Mouse (Mus musculus): ENCODE data around the gene Tgif1. TPM values are rescaled to one million over a fixed set of nuclear protein-coding genes. Genes with fewer than 3 reads are reported as not detected.
"Not testable (repeated sequence)": the region's sequence is repeated elsewhere in the genome, so short reads cannot be mapped to it uniquely, and the experiment has no call there.

Gene Tgif1
- total and polyA plus RNA-seq, 2 experiments from 2014 or later = 3.5 to 5.2 TPM

GRCm38 (mm10) chr17:70844971-70845370, 8.4 kb downstream of the Tgif1 start:
- Histone ChIP-seq H3K36me3 (ENCODE audit: insufficient read depth) (no peaks in the 10 kb centered on the region), H3K9me3 (ENCODE audit: low read length) (no peaks in the 10 kb centered on the region), H3K9ac (no peak overlapping the region), H3K27ac (ENCODE audit: low read depth, low read length) (no peak overlapping the region), H3K4me3 (ENCODE audit: low read depth, low read length) (no peak overlapping the region), H3K27me3 (ENCODE audit: insufficient read depth, low read length) (peaks cover 13% of the 10 kb centered on the region), H3K4me1 (ENCODE audit: insufficient read depth) (no peaks in the 10 kb centered on the region), H3K4me2 (ENCODE audit: low read depth) (no peak overlapping the region)
- WGBS = 33% methylated on average over 10 of the region's 10 CpGs
- no peak for TF ChIP-seq CTCF (IDR thresholded peaks at IDR 0.05; ENCODE audit: low read depth)
- DNase-seq (peak; percentile 53), ATAC-seq (no peak)

- no peak overlapping the region for H3K4me2 ChIP-seq (ENCODE audit: low read depth)
- ATAC-seq = no peak
- H3K4me1 ChIP-seq (ENCODE audit: insufficient read depth) = no peaks in the 10 kb centered on the region
- no peak overlapping the region for H3K4me3 ChIP-seq (ENCODE audit: low read depth, low read length)
- H3K9me3 ChIP-seq (ENCODE audit: low read length) = no peaks in the 10 kb centered on the region
- no peaks in the 10 kb centered on the region for H3K36me3 ChIP-seq (ENCODE audit: insufficient read depth)
- H3K27me3 ChIP-seq (ENCODE audit: insufficient read depth, low read length) = peaks cover 4% of the 10 kb centered on the region
- TF ChIP-seq CTCF (IDR thresholded peaks at IDR 0.05; ENCODE audit: low read depth) = no peak
- H3K9ac ChIP-seq = no peak overlapping the region
- DNase-seq = no peak
- WGBS = 84% methylated on average over 4 of the region's 4 CpGs
- no peak overlapping the region for H3K27ac ChIP-seq (ENCODE audit: low read depth, low read length)
Observed at GRCm38 (mm10) chr17:70843252-70843651, 10.1 kb downstream of the Tgif1 start.

GRCm38 (mm10) chr17:70838533-70838932, 14.8 kb downstream of the Tgif1 start:
- TF ChIP-seq CTCF (IDR thresholded peaks at IDR 0.05; ENCODE audit: low read depth) = no peak
- Histone ChIP-seq H3K9me3 (ENCODE audit: low read length) (no peaks in the 10 kb centered on the region), H3K4me1 (ENCODE audit: insufficient read depth) (0 out of 2 replicates have a peak, but pooled peaks cover 6% of the 10 kb centered on the region), H3K4me3 (ENCODE audit: low read depth, low read length) (no peak overlapping the region), H3K36me3 (ENCODE audit: insufficient read depth) (no peaks in the 10 kb centered on the region), H3K9ac (no peak overlapping the region), H3K27ac (ENCODE audit: low read depth, low read length) (no peak overlapping the region), H3K27me3 (ENCODE audit: insufficient read depth, low read length) (no peaks in the 10 kb centered on the region), H3K4me2 (ENCODE audit: low read depth) (no peak overlapping the region)
- DNase-seq (no peak), ATAC-seq (no peak)
- 73% methylated on average over 5 of the region's 5 CpGs for WGBS

GRCm38 (mm10) chr17:70838031-70838430, 15.3 kb downstream of the Tgif1 start:
- H3K27me3 ChIP-seq (ENCODE audit: insufficient read depth, low read length) = no peaks in the 10 kb centered on the region
- H3K27ac ChIP-seq (ENCODE audit: low read depth, low read length) = no peak overlapping the region
- H3K4me3 ChIP-seq (ENCODE audit: low read depth, low read length) = no peak overlapping the region
- no peak overlapping the region for H3K4me2 ChIP-seq (ENCODE audit: low read depth)
- H3K9ac ChIP-seq = no peak overlapping the region
- ATAC-seq = no peak
- WGBS = 87% methylated on average over 7 of the region's 7 CpGs
- H3K4me1 ChIP-seq (ENCODE audit: insufficient read depth) = 0 out of 2 replicates have a peak, but pooled peaks cover 6% of the 10 kb centered on the region
- DNase-seq = no peak
- H3K36me3 ChIP-seq (ENCODE audit: insufficient read depth) = no peaks in the 10 kb centered on the region
- no peak for TF ChIP-seq CTCF (IDR thresholded peaks at IDR 0.05; ENCODE audit: low read depth)
- no peaks in the 10 kb centered on the region for H3K9me3 ChIP-seq (ENCODE audit: low read length)

GRCm38 (mm10) chr17:70837474-70837873, 15.9 kb downstream of the Tgif1 start:
- not testable (repeated sequence) for H3K9me3 ChIP-seq (ENCODE audit: low read length); H3K4me1 ChIP-seq (ENCODE audit: insufficient read depth); H3K27me3 ChIP-seq (ENCODE audit: insufficient read depth, low read length); H3K4me2 ChIP-seq (ENCODE audit: low read depth); H3K4me3 ChIP-seq (ENCODE audit: low read depth, low read length); H3K9ac ChIP-seq; ATAC-seq; DNase-seq; H3K27ac ChIP-seq (ENCODE audit: low read depth, low read length); H3K36me3 ChIP-seq (ENCODE audit: insufficient read depth)
- WGBS = 95% methylated on average over 5 of the region's 6 CpGs

- Histone ChIP-seq H3K4me2 (ENCODE audit: low read depth) (no peak overlapping the region), H3K9ac (no peak overlapping the region), H3K36me3 (ENCODE audit: insufficient read depth) (no peaks in the 10 kb centered on the region), H3K9me3 (ENCODE audit: low read length) (no peaks in the 10 kb centered on the region), H3K27me3 (ENCODE audit: insufficient read depth, low read length) (no peaks in the 10 kb centered on the region), H3K27ac (ENCODE audit: low read depth, low read length) (no peak overlapping the region), H3K4me1 (ENCODE audit: insufficient read depth) (0 out of 2 replicates have a peak, but pooled peaks cover 6% of the 10 kb centered on the region), H3K4me3 (ENCODE audit: low read depth, low read length) (no peak overlapping the region)
- 48% methylated on average over 7 of the region's 7 CpGs for WGBS
- no peak for TF ChIP-seq CTCF (IDR thresholded peaks at IDR 0.05; ENCODE audit: low read depth)
- ATAC-seq (no peak), DNase-seq (no peak)
Observed at GRCm38 (mm10) chr17:70836820-70837219, 16.5 kb downstream of the Tgif1 start.

- H3K4me3 ChIP-seq (ENCODE audit: low read depth, low read length) = peak overlapping the region; percentile 46
- peak overlapping the region; percentile 50; the same call in 1 of the 2 replicates for H3K9ac ChIP-seq
- 0 out of 2 replicates have a peak, but pooled peaks cover 6% of the 10 kb centered on the region for H3K4me1 ChIP-seq (ENCODE audit: insufficient read depth)
- no peaks in the 10 kb centered on the region for H3K9me3 ChIP-seq (ENCODE audit: low read length)
- WGBS = 4% methylated on average over 10 of the region's 10 CpGs
- H3K27me3 ChIP-seq (ENCODE audit: insufficient read depth, low read length) = no peaks in the 10 kb centered on the region
- 0 out of 2 replicates have a peak, but pooled peaks have one; percentile 34 for ATAC-seq
- peak overlapping the region; percentile 88 for H3K4me2 ChIP-seq (ENCODE audit: low read depth)
- TF ChIP-seq CTCF (IDR thresholded peaks at IDR 0.05; ENCODE audit: low read depth) = no peak
- no peaks in the 10 kb centered on the region for H3K36me3 ChIP-seq (ENCODE audit: insufficient read depth)
- DNase-seq = peak; percentile 14
- H3K27ac ChIP-seq (ENCODE audit: low read depth, low read length) = no peak overlapping the region
Observed at GRCm38 (mm10) chr17:70835071-70835790, 18.1 kb downstream of the Tgif1 start.
